Mouse (Mus musculus) ES-E14 (cell line): ENCODE results near the gene Gm14444. TPM values are rescaled to one million over a fixed set of nuclear protein-coding genes. Genes with fewer than 3 reads are reported as not detected.
A peak's percentile ranks its signal among the peaks of the same experiment; 100 is the strongest.
"Not testable (repeated sequence)": the region's sequence is repeated elsewhere in the genome, so short reads cannot be mapped to it uniquely, and the experiment has no call there.

Experiments
- DNase-seq: peaks from one replicate; pipeline ENCODE4 v3.0.0-alpha.2; 2013; ENCODE audit warnings: low read depth, low spot score
- H3K27ac ChIP-seq: 2 replicates; pipeline ENCODE4 v1.5.1; 2012; ENCODE audit warnings: low read depth, mild to moderate bottlenecking, low read length, moderate library complexity, mixed read lengths; ENCODE audit not compliant: poor library complexity, insufficient read depth, severe bottlenecking
- H3K36me3 ChIP-seq: 2 replicates; pipeline ENCODE4 v1.6.1; 2012; ENCODE audit warnings: mild to moderate bottlenecking, low read length, moderate library complexity, mixed read lengths; ENCODE audit not compliant: control insufficient read depth, poor library complexity, insufficient read depth, severe bottlenecking
- H3K4me1 ChIP-seq, 2 experiments: fragments of 150-350 bp in 1 of 2; sonication (generic) in 1 of 2; 2 replicates each; pipeline ENCODE4 v1.6.1; 2012; ENCODE audit warnings: low read length in 2 of 2, mild to moderate bottlenecking in 1 of 2, mixed read lengths in 1 of 2; ENCODE audit not compliant: control insufficient read depth in 2 of 2, insufficient read depth in 2 of 2, poor library complexity in 1 of 2
- H3K4me3 ChIP-seq, 2 experiments: fragments of 150-350 bp in 1 of 2; sonication (generic) in 1 of 2; 2 replicates each; pipeline ENCODE4 v1.5.1; 2012; ENCODE audit warnings: low read length in 2 of 2, low read depth in 1 of 2, mild to moderate bottlenecking in 1 of 2, mixed read lengths in 1 of 2; ENCODE audit not compliant: insufficient read depth in 1 of 2, poor library complexity in 1 of 2, severe bottlenecking in 1 of 2
- H3K9ac ChIP-seq: 2 replicates; pipeline ENCODE4 v1.6.1; 2012; ENCODE audit warnings: low read depth, mild to moderate bottlenecking, low read length, mixed read lengths; ENCODE audit not compliant: poor library complexity, insufficient read depth, severe bottlenecking
- H3K9me3 ChIP-seq: fragments of 150-350 bp; sonication (generic); 2 replicates; pipeline ENCODE4 v1.6.1; 2012; ENCODE audit warnings: low read depth, mild to moderate bottlenecking, low read length; ENCODE audit not compliant: control insufficient read depth, insufficient read depth
- in situ Hi-C, 2 experiments: fragments of 600-800 bp; cut with MboI; formaldehyde crosslinking; loops; one replicate each; pipeline ENCODE4 v1.15.1; 2025; ENCODE audit warnings: low sequenced_read_pairs in 2 of 2, inconsistent platforms in 1 of 2; ENCODE audit not compliant: unreplicated experiment in 2 of 2
- total RNA-seq: library from RNA; depleted of rRNA; stranded (reverse); fragments of 300-350 nt; gene quantifications from 2 replicates; pipeline ENCODE4 v1.2.3, GENCODE M21; 2012; rRNA removed

Gene Gm14444
- total RNA-seq = 39.2 and 43.3 TPM in 2 replicates

- in situ Hi-C loops, H3K27ac ChIP-seq, H3K4me1 ChIP-seq, H3K9me3 ChIP-seq, H3K9ac ChIP-seq, H3K36me3 ChIP-seq: not testable (repeated sequence)
- H3K4me3 ChIP-seq = peak within 1 kb of the TSS; percentile 57 to 62; a peak in 3 of 4 replicates
- peak; percentile 21 for DNase-seq
Observed at GRCm38 (mm10) chr2:175010022-175010421, at the start of gene Gm14444. Gene Gm14444 (plus strand): TSS chr2:175010241.

- H3K4me3 ChIP-seq, H3K36me3 ChIP-seq, DNase-seq, in situ Hi-C loops, H3K9ac ChIP-seq, H3K9me3 ChIP-seq, H3K27ac ChIP-seq, H3K4me1 ChIP-seq: not testable (repeated sequence)
Observed at GRCm38 (mm10) chr2:174965466-174965865, 44.6 kb upstream of the Gm14444 start.

- H3K4me3 ChIP-seq, H3K9me3 ChIP-seq, H3K4me1 ChIP-seq, H3K9ac ChIP-seq, DNase-seq, in situ Hi-C loops, H3K27ac ChIP-seq, H3K36me3 ChIP-seq: not testable (repeated sequence)
Observed at GRCm38 (mm10) chr2:175044268-175044667, 34.2 kb downstream of the Gm14444 start.

- H3K36me3 ChIP-seq, H3K9me3 ChIP-seq, in situ Hi-C loops, H3K4me1 ChIP-seq: not testable (repeated sequence)
- Histone ChIP-seq H3K9ac (peak within 1 kb of the TSS; percentile 74), H3K4me3 (peak within 1 kb of the TSS; percentile 63 to 66), H3K27ac (peak within 1 kb of the TSS; percentile 90)
- peak; percentile 62 for DNase-seq
Observed at GRCm38 (mm10) chr2:175067681-175068261, 57.7 kb downstream of the Gm14444 start, which contains the start of gene Gm14393. Gene Gm14393 (minus strand): TSS chr2:175067781.

Other genes starting within 250 kb of the Gm14444 start
- 0.21 and 0.22 TPM in 2 replicates for gene Edn3, start 249.6 kb upstream of the Gm14444 start, total RNA-seq
- 16.6 and 17.0 TPM in 2 replicates for gene Gm14393, start 57.5 kb downstream of the Gm14444 start, total RNA-seq
- 30.3 and 41.0 TPM in 2 replicates for gene Gm14399, start 131.8 kb downstream of the Gm14444 start, total RNA-seq
- gene Gm14443, start 165.6 kb downstream of the Gm14444 start, total RNA-seq = 15.0 and 19.3 TPM in 2 replicates
- 27.4 and 34.1 TPM in 2 replicates for gene Gm14391, start 196.7 kb downstream of the Gm14444 start, total RNA-seq